Mouse (Mus musculus): ENCODE measurements at regions not wholly inside any gene's neighbourhood (a gene's known extent, or its start where the extent isn't known, plus 50 kb on each side); places are given as distances from the start of the nearest gene placed in this dataset.
"Not testable (repeated sequence)": the region's sequence is repeated elsewhere in the genome, so short reads cannot be mapped to it uniquely, and the experiment has no call there.

GRCm38 (mm10) chr1:152235212-152235792 lies 145.4 kb upstream of the 1700025G04Rik start:
- WGBS, result 68% methylated on average over 4 of the region's 4 CpGs
- no peak overlapping the region for H3K4me3 ChIP-seq

GRCm38 (mm10) chr1:152234716-152235115 lies 144.8 kb upstream of the 1700025G04Rik start:
- no peaks in the 10 kb centered on the region for H3K27me3 ChIP-seq
- 0 out of 2 replicates have a peak, but pooled peaks have one; percentile 11 for ATAC-seq (ENCODE audit: low FRiP score)
- whole genome bisulfite sequencing, result 93% methylated on average over 2 of the region's 2 CpGs
- peaks cover 13% of the 10 kb centered on the region for H3K4me1 ChIP-seq
- no peaks in the 10 kb centered on the region for H3K36me3 ChIP-seq
- no peak overlapping the region for H3K4me3 ChIP-seq
- H3K27ac ChIP-seq, result peak overlapping the region; percentile 40
- H3K9me3 ChIP-seq (replicated peaks), result no peaks in the 10 kb centered on the region
- H3K4me2 ChIP-seq (replicated peaks), result no peak overlapping the region
- H3K9ac ChIP-seq, result no peak overlapping the region

More at GRCm38 (mm10) chr1:152235212-152235792, 145.4 kb upstream of the 1700025G04Rik start:
- Histone ChIP-seq H3K4me1 (peaks cover 13% of the 10 kb centered on the region), H3K4me2 (replicated peaks) (no peak overlapping the region), H3K9ac (no peak overlapping the region), H3K9me3 (replicated peaks) (no peaks in the 10 kb centered on the region), H3K27ac (peak overlapping the region; percentile 40), H3K27me3 (no peaks in the 10 kb centered on the region), H3K36me3 (no peaks in the 10 kb centered on the region)
- peak; percentile 69; the same call in 1 of the 2 replicates for ATAC-seq (ENCODE audit: low FRiP score)

GRCm38 (mm10) chr1:152231717-152232202 lies 141.8 kb upstream of the 1700025G04Rik start:
- 72% methylated on average over 11 of the region's 11 CpGs for WGBS
- ATAC-seq (ENCODE audit: low FRiP score), result no peak
- no peak overlapping the region for H3K9ac ChIP-seq
- peaks cover 13% of the 10 kb centered on the region for H3K4me1 ChIP-seq
- no peaks in the 10 kb centered on the region for H3K9me3 ChIP-seq (replicated peaks)
- no peak overlapping the region for H3K4me3 ChIP-seq
- no peak overlapping the region for H3K27ac ChIP-seq
- no peaks in the 10 kb centered on the region for H3K27me3 ChIP-seq
- H3K36me3 ChIP-seq, result no peaks in the 10 kb centered on the region
- H3K4me2 ChIP-seq (replicated peaks), result no peak overlapping the region

GRCm38 (mm10) chr1:152229709-152230108 lies 139.8 kb upstream of the 1700025G04Rik start:
- Histone ChIP-seq H3K4me2 (replicated peaks) (no peak overlapping the region), H3K36me3 (no peaks in the 10 kb centered on the region), H3K27ac (no peak overlapping the region), H3K9ac (no peak overlapping the region), H3K4me3 (no peak overlapping the region), H3K27me3 (no peaks in the 10 kb centered on the region), H3K9me3 (replicated peaks) (no peaks in the 10 kb centered on the region), H3K4me1 (peaks cover 3% of the 10 kb centered on the region)
- peak; percentile 44 for ATAC-seq (ENCODE audit: low FRiP score)
- 58% methylated on average over 2 of the region's 2 CpGs for WGBS

GRCm38 (mm10) chr1:152226049-152226448 lies 136.1 kb upstream of the 1700025G04Rik start:
- no peaks in the 10 kb centered on the region for H3K27me3 ChIP-seq
- ATAC-seq (ENCODE audit: low FRiP score), result no peak
- 91% methylated on average over 3 of the region's 3 CpGs for WGBS
- H3K4me3 ChIP-seq, result no peak overlapping the region
- no peak overlapping the region for H3K9ac ChIP-seq
- H3K9me3 ChIP-seq (replicated peaks), result no peaks in the 10 kb centered on the region
- no peak overlapping the region for H3K27ac ChIP-seq
- no peaks in the 10 kb centered on the region; the same call in 1 of the 2 replicates for H3K4me1 ChIP-seq
- H3K4me2 ChIP-seq (replicated peaks), result no peak overlapping the region
- no peaks in the 10 kb centered on the region for H3K36me3 ChIP-seq

GRCm38 (mm10) chr1:152223666-152224065 lies 133.7 kb upstream of the 1700025G04Rik start:
- 63% methylated on average over 1 of the region's 1 CpGs for WGBS
- Histone ChIP-seq H3K9me3 (replicated peaks) (no peaks in the 10 kb centered on the region), H3K4me1 (no peaks in the 10 kb centered on the region), H3K36me3 (no peaks in the 10 kb centered on the region), H3K4me2 (replicated peaks) (no peak overlapping the region), H3K9ac (no peak overlapping the region), H3K27me3 (no peaks in the 10 kb centered on the region), H3K27ac (no peak overlapping the region), H3K4me3 (no peak overlapping the region)
- ATAC-seq (ENCODE audit: low FRiP score), result no peak

- Histone ChIP-seq H3K4me1 (no peaks in the 10 kb centered on the region), H3K9me3 (replicated peaks) (no peaks in the 10 kb centered on the region), H3K4me2 (replicated peaks) (no peak overlapping the region), H3K9ac (no peak overlapping the region), H3K36me3 (no peaks in the 10 kb centered on the region), H3K27ac (no peak overlapping the region), H3K4me3 (no peak overlapping the region), H3K27me3 (no peaks in the 10 kb centered on the region)
- WGBS, result 87% methylated on average over 14 of the region's 14 CpGs
- ATAC-seq (ENCODE audit: low FRiP score), result no peak
Observed at GRCm38 (mm10) chr1:152220804-152221565, 131.1 kb upstream of the 1700025G04Rik start.

- H3K36me3 ChIP-seq; H3K9me3 ChIP-seq (replicated peaks); H3K9ac ChIP-seq; H3K4me1 ChIP-seq; H3K4me2 ChIP-seq (replicated peaks); ATAC-seq (ENCODE audit: low FRiP score); H3K27me3 ChIP-seq; H3K4me3 ChIP-seq; H3K27ac ChIP-seq: not testable (repeated sequence)
- WGBS, result 61% methylated on average over 5 of the region's 5 CpGs
Observed at GRCm38 (mm10) chr1:152219752-152220151, 129.8 kb upstream of the 1700025G04Rik start.

GRCm38 (mm10) chr1:152217404-152217803 lies 127.5 kb upstream of the 1700025G04Rik start:
- H3K27ac ChIP-seq, result no peak overlapping the region
- no peak overlapping the region for H3K4me3 ChIP-seq
- H3K9ac ChIP-seq, result no peak overlapping the region
- H3K9me3 ChIP-seq (replicated peaks), result no peaks in the 10 kb centered on the region
- WGBS, result 64% methylated on average over 4 of the region's 4 CpGs
- no peaks in the 10 kb centered on the region for H3K27me3 ChIP-seq
- no peaks in the 10 kb centered on the region for H3K36me3 ChIP-seq
- H3K4me1 ChIP-seq, result no peaks in the 10 kb centered on the region
- H3K4me2 ChIP-seq (replicated peaks), result no peak overlapping the region
- ATAC-seq (ENCODE audit: low FRiP score), result no peak

GRCm38 (mm10) chr1:152214376-152214775 lies 124.5 kb upstream of the 1700025G04Rik start:
- ATAC-seq (ENCODE audit: low FRiP score), result no peak
- H3K4me1 ChIP-seq, result no peaks in the 10 kb centered on the region
- H3K27me3 ChIP-seq, result no peaks in the 10 kb centered on the region
- H3K4me3 ChIP-seq, result no peak overlapping the region
- no peak overlapping the region for H3K4me2 ChIP-seq (replicated peaks)
- H3K36me3 ChIP-seq, result no peaks in the 10 kb centered on the region
- no peaks in the 10 kb centered on the region for H3K9me3 ChIP-seq (replicated peaks)
- no peak overlapping the region for H3K9ac ChIP-seq
- WGBS, result 82% methylated on average over 2 of the region's 2 CpGs
- no peak overlapping the region for H3K27ac ChIP-seq

- Histone ChIP-seq H3K27ac (peak overlapping the region; percentile 52), H3K9ac (no peak overlapping the region), H3K4me2 (replicated peaks) (no peak overlapping the region), H3K4me1 (peaks cover 5% of the 10 kb centered on the region), H3K4me3 (no peak overlapping the region), H3K9me3 (replicated peaks) (0 out of 2 replicates have a peak, but pooled peaks cover 3% of the 10 kb centered on the region), H3K36me3 (no peaks in the 10 kb centered on the region), H3K27me3 (no peaks in the 10 kb centered on the region)
- ATAC-seq (ENCODE audit: low FRiP score), result peak; percentile 54
- 54% methylated on average over 2 of the region's 2 CpGs for WGBS
Observed at GRCm38 (mm10) chr1:152203187-152203586, 113.3 kb upstream of the 1700025G04Rik start.

GRCm38 (mm10) chr1:152188700-152189099 lies 98.8 kb upstream of the 1700025G04Rik start:
- Histone ChIP-seq H3K4me3 (no peak overlapping the region), H3K36me3 (no peaks in the 10 kb centered on the region), H3K27me3 (no peaks in the 10 kb centered on the region), H3K9me3 (replicated peaks) (no peaks in the 10 kb centered on the region), H3K9ac (no peak overlapping the region), H3K4me2 (replicated peaks) (no peak overlapping the region), H3K27ac (peak overlapping the region; percentile 30), H3K4me1 (peaks cover 11% of the 10 kb centered on the region)
- ATAC-seq (ENCODE audit: low FRiP score), result peak; percentile 56; the same call in 1 of the 2 replicates
- WGBS, result 35% methylated on average over 6 of the region's 6 CpGs
